Mouse (Mus musculus) CH12.LX (cell line): ENCODE results near the gene Plk4. TPM values are rescaled to one million over a fixed set of nuclear protein-coding genes. Genes with fewer than 3 reads are reported as not detected.

ENCODE experiments used
- DNase-seq: peaks from one replicate; pipeline ENCODE4 v3.0.0-alpha.2; 2013; ENCODE audit errors: extremely low read depth
- H3K27ac ChIP-seq: 2 replicates; pipeline ENCODE4 v1.5.1; 2012; ENCODE audit warnings: low read depth, mild to moderate bottlenecking, control low read depth, moderate library complexity; ENCODE audit not compliant: insufficient read depth
- H3K27me3 ChIP-seq: replicated peaks from 2 replicates; pipeline ENCODE3; 2012; ENCODE audit warnings: inconsistent platforms
- H3K36me3 ChIP-seq, 2 experiments: replicated peaks in 1 of 2; 2 replicates each; pipeline versions ENCODE3 to v1.6.1; 2012; ENCODE audit warnings: inconsistent platforms in 1 of 2, low read length in 1 of 2, mild to moderate bottlenecking in 1 of 2, mixed read lengths in 1 of 2, moderate library complexity in 1 of 2; ENCODE audit not compliant: control insufficient read depth in 1 of 2, insufficient read depth in 1 of 2
- H3K4me1 ChIP-seq, 2 experiments: 2 replicates each; pipeline ENCODE4 v1.6.1; 2012; ENCODE audit warnings: inconsistent platforms in 1 of 2, moderate library complexity in 1 of 2; ENCODE audit not compliant: insufficient read depth in 2 of 2, control insufficient read depth in 1 of 2
- H3K4me2 ChIP-seq: 2 replicates; pipeline ENCODE4 v1.6.1; 2012; ENCODE audit warnings: low read depth, mild to moderate bottlenecking, control low read depth; ENCODE audit not compliant: poor library complexity, insufficient read depth, severe bottlenecking
- H3K4me3 ChIP-seq, 3 experiments: fragments of 150-350 bp in 1 of 3; sonication (generic) in 1 of 3; replicated peaks in 1 of 3; 2 replicates each; pipeline versions ENCODE3 to v1.5.1; 2011 to 2012; ENCODE audit warnings: low read depth in 2 of 3, low read length in 2 of 3, mild to moderate bottlenecking in 2 of 3, moderate library complexity in 2 of 3, control low read depth in 1 of 3, improper control_type of control experiment in 1 of 3, inconsistent platforms in 1 of 3, mixed read lengths in 1 of 3; ENCODE audit not compliant: poor library complexity in 1 of 3
- H3K79me2 ChIP-seq: replicated peaks from 2 replicates; pipeline ENCODE4 v1.6.1; 2012; ENCODE audit warnings: mild to moderate bottlenecking, moderate library complexity; ENCODE audit not compliant: control insufficient read depth, poor library complexity, insufficient read depth, severe bottlenecking; ENCODE audit errors: extremely low read depth
- H3K9ac ChIP-seq: 2 replicates; pipeline ENCODE4 v1.6.1; 2012; ENCODE audit warnings: low read depth, mild to moderate bottlenecking, control low read depth, moderate library complexity; ENCODE audit not compliant: insufficient read depth
- H3K9me3 ChIP-seq: replicated peaks from 2 replicates; pipeline ENCODE3; 2012; ENCODE audit warnings: low read length, inconsistent platforms, mixed read lengths
- BHLHE40 ChIP-seq: IDR thresholded peaks from 2 replicates; pipeline ENCODE4 v1.6.1; 2011; ENCODE audit warnings: mild to moderate bottlenecking, low read depth, low read length, improper control_type of control experiment
- CHD1 ChIP-seq: IDR thresholded peaks from 2 replicates; pipeline ENCODE4 v1.6.1; 2012; ENCODE audit warnings: low read depth, low read length, improper control_type of control experiment, inconsistent platforms
- ELF1 ChIP-seq: IDR thresholded peaks from 2 replicates; pipeline ENCODE4 v1.6.1; 2014; ENCODE audit warnings: low read depth, mild to moderate bottlenecking, inconsistent platforms, low read length, improper control_type of control experiment
- EP300 ChIP-seq: IDR thresholded peaks from 2 replicates; pipeline ENCODE4 v1.6.1; 2011; ENCODE audit warnings: low read length, improper control_type of control experiment
- ETS1 ChIP-seq: conservative IDR thresholded peaks from 2 replicates; pipeline ENCODE4 v1.6.1; 2012; ENCODE audit warnings: low read depth, mild to moderate bottlenecking, inconsistent platforms, low read length, improper control_type of control experiment, moderate library complexity
- GABPA ChIP-seq: IDR thresholded peaks from 2 replicates; pipeline ENCODE4 v1.6.1; 2012; ENCODE audit warnings: low read depth, low read length, improper control_type of control experiment, inconsistent platforms; ENCODE audit not compliant: insufficient replicate concordance
- IRF4 ChIP-seq: IDR thresholded peaks from 2 replicates; pipeline ENCODE4 v1.6.1; 2014; ENCODE audit warnings: low read depth, mild to moderate bottlenecking, inconsistent platforms, low read length, improper control_type of control experiment
- JUND ChIP-seq: conservative IDR thresholded peaks from 2 replicates; pipeline ENCODE4 v1.6.1; 2011; ENCODE audit warnings: low read depth, low read length, improper control_type of control experiment
- MAZ ChIP-seq: IDR thresholded peaks from 2 replicates; pipeline ENCODE4 v1.6.1; 2012; ENCODE audit warnings: low read depth, mild to moderate bottlenecking, inconsistent platforms, low read length, improper control_type of control experiment, moderate library complexity
- MEF2A ChIP-seq: IDR thresholded peaks from 2 replicates; pipeline ENCODE4 v1.6.1; 2014; ENCODE audit warnings: low read depth, mild to moderate bottlenecking, inconsistent platforms, low read length, improper control_type of control experiment, borderline replicate concordance
- MXI1 ChIP-seq: IDR thresholded peaks from 2 replicates; pipeline ENCODE4 v1.6.1; 2011; ENCODE audit warnings: mild to moderate bottlenecking, low read depth, low read length, improper control_type of control experiment
- NELFE ChIP-seq: IDR thresholded peaks from 2 replicates; pipeline ENCODE4 v1.6.1; 2011; ENCODE audit warnings: low read depth, low read length, improper control_type of control experiment
- NRF1 ChIP-seq: IDR thresholded peaks from 2 replicates; pipeline ENCODE4 v1.6.1; 2014; ENCODE audit warnings: low read depth, mild to moderate bottlenecking, inconsistent platforms, low read length, improper control_type of control experiment, moderate library complexity
- POLR2A ChIP-seq: IDR thresholded peaks from 2 replicates; pipeline ENCODE4 v1.6.1; 2011; ENCODE audit warnings: low read depth, mild to moderate bottlenecking, improper control_type of control experiment, low read length
- RAD21 ChIP-seq: IDR thresholded peaks from 2 replicates; pipeline ENCODE4 v1.6.1; 2011; ENCODE audit warnings: low read depth, mild to moderate bottlenecking, low read length, improper control_type of control experiment, moderate library complexity
- SMC3 ChIP-seq: IDR thresholded peaks from 2 replicates; pipeline ENCODE4 v1.6.1; 2011; ENCODE audit warnings: low read depth, low read length, improper control_type of control experiment
- TCF12 ChIP-seq: IDR thresholded peaks from 2 replicates; pipeline ENCODE4 v1.6.1; 2014; ENCODE audit warnings: low read depth, mild to moderate bottlenecking, inconsistent platforms, low read length, improper control_type of control experiment
- UBTF ChIP-seq: IDR thresholded peaks from 2 replicates; pipeline ENCODE4 v1.6.1; 2012; ENCODE audit warnings: low read depth, mild to moderate bottlenecking, inconsistent platforms, low read length, improper control_type of control experiment, moderate library complexity
- ZC3H11A ChIP-seq: IDR thresholded peaks from 2 replicates; pipeline ENCODE4 v1.6.1; 2012; ENCODE audit warnings: low read depth, mild to moderate bottlenecking, inconsistent platforms, low read length, improper control_type of control experiment
- ZKSCAN1 ChIP-seq: IDR thresholded peaks from 2 replicates; pipeline ENCODE4 v1.6.1; 2012; ENCODE audit warnings: low read depth, inconsistent platforms, low read length, improper control_type of control experiment, borderline replicate concordance
- dilution Hi-C: fragments of 300-500 bp; cut with MboI; formaldehyde crosslinking; loops from 2 replicates; pipeline ENCODE4 v1.14.3; 2020; ENCODE audit warnings: low sequenced_read_pairs; ENCODE audit not compliant: extremely low pct_unique_long_range_greater_than_20kb, extremely low pct_ligation_motif_present
- in situ Hi-C: fragments of 300-500 bp; cut with MboI; formaldehyde crosslinking; loops from 3 replicates; pipeline ENCODE4 v1.14.3; 2019; ENCODE audit warnings: low sequenced_read_pairs, low pct_ligation_motif_present, low pct_unique_long_range_greater_than_20kb, mixed read lengths
- polyA plus RNA-seq: library from polyadenylated mRNA; unstranded; fragments of >175 nt; gene quantifications from 2 replicates; pipeline ENCODE4 v1.2.1, GENCODE M21; 2012; ENCODE audit warnings: low read depth; ENCODE audit not compliant: insufficient read length
- total RNA-seq, 2 experiments: library from RNA; depleted of rRNA; stranded (reverse); fragments of 300-350 nt in 1 of 2; fragments of >200 nt in 1 of 2; gene quantifications; 2 replicates each; pipeline ENCODE4 v1.2.3; 2012 to 2014

The Plk4 gene
- total and polyA plus RNA-seq, 3 experiments = 36.3 to 46.0 (median 39.2) TPM

- TF ChIP-seq RAD21 (no peak), CHD1 (no peak), MEF2A (peak; percentile 51; the same call in 1 of the 2 replicates)
- Histone ChIP-seq H3K4me1 (peaks cover 2 to 11% of the 10 kb centered on the region in 2 experiments; a peak in 3 of 4 replicates), H3K4me2 (peak overlapping the region; percentile 59), H3K27me3 (no peaks in the 10 kb centered on the region), H3K36me3 (no peaks in the 10 kb centered on the region), H3K79me2 (no peaks in the 10 kb centered on the region), H3K27ac (no peak overlapping the region), H3K9me3 (no peaks in the 10 kb centered on the region), H3K4me3 (no peak overlapping the region), H3K9ac (no peak overlapping the region; the same call in 1 of the 2 replicates)
- in situ Hi-C loops (no loop called here), dilution Hi-C loops (no loop called here)
- DNase-seq = no peak
Measured at GRCm38 (mm10) chr3:40760746-40761145, 39.1 kb upstream of the Plk4 start.

- no peaks in the 10 kb centered on the region for H3K36me3 ChIP-seq
- no peak overlapping the region for H3K27ac ChIP-seq
- no peak overlapping the region for H3K9ac ChIP-seq
- H3K4me2 ChIP-seq = no peak overlapping the region
- dilution Hi-C loops (no loop called here), in situ Hi-C loops (no loop called here)
- peak; percentile 43; the same call in 1 of the 2 replicates for TF ChIP-seq TCF12
- TF ChIP-seq IRF4 = peak; percentile 29; the same call in 1 of the 2 replicates
- TF ChIP-seq SMC3 = no peak
- peak; percentile 70 for TF ChIP-seq ETS1
- no peak for TF ChIP-seq GABPA
- TF ChIP-seq EP300 = peak; percentile 38; the same call in 1 of the 2 replicates
- TF ChIP-seq ZKSCAN1 = no peak
- TF ChIP-seq BHLHE40 = 0 out of 2 replicates have a peak, but pooled peaks have one; percentile 19
- TF ChIP-seq JUND = no peak
- no peak for TF ChIP-seq ELF1
- no peak for TF ChIP-seq NRF1
- no peak for TF ChIP-seq UBTF
- TF ChIP-seq MXI1 = no peak
- no peak for TF ChIP-seq POLR2A
- TF ChIP-seq RAD21 = no peak
- no peak for TF ChIP-seq ZC3H11A
- no peak for TF ChIP-seq NELFE
- no peak for TF ChIP-seq MAZ
- DNase-seq = peak; percentile 68
- no peaks in the 10 kb centered on the region for H3K79me2 ChIP-seq
- H3K27me3 ChIP-seq = no peaks in the 10 kb centered on the region
- H3K9me3 ChIP-seq = no peaks in the 10 kb centered on the region
- H3K4me3 ChIP-seq = no peak overlapping the region
- H3K4me1 ChIP-seq = peaks cover 2 to 11% of the 10 kb centered on the region in 2 experiments; a peak in 3 of 4 replicates
Measured at GRCm38 (mm10) chr3:40761312-40761711, 38.5 kb upstream of the Plk4 start.
